ENCODE assay signal across 12 mouse cellular contexts in the genomic region with DNA sequence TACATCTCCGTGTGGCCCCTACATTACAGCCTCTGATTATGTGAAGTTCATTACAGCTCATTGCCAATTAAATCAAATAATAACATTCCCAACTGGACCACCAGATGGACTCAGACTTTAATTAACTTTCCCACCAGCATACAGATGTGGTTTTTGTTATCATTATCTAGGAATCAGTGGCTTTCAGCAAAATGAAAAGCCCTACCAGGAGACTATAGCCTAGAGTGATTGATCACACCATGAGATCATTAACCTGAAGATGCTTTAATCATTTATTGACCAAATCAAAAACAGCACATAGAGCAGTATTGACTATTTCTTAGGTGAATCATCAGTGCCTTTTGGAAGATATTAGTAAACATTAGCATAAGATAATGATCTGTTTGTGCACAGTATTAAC.
"Had no signal": no experiment of that assay in that cellular context is flagged by ENCODE, and none has a peak within 500 bp of the region (broad histone marks: within the 10 kb centered on the region; RNA-seq: fewer than 3 reads in every experiment).

No protein-coding gene starts in this region.

- H3K27ac ChIP-seq: limb, embryonic 15.5 days; liver, embryonic 14.5 days; neural tube, embryonic 13.5 days had no signal

- H3K36me3 ChIP-seq: limb, embryonic 15.5 days; neural tube, embryonic 13.5 days had no signal

- ATAC-seq: intestine, postnatal 0 days had no signal

- H3K9ac ChIP-seq: limb, embryonic 15.5 days; liver, embryonic 14.5 days; neural tube, embryonic 13.5 days had no signal

- H3K4me3 ChIP-seq: limb, embryonic 15.5 days; neural tube, embryonic 13.5 days had no signal

- H3K4me1 ChIP-seq: limb, embryonic 15.5 days; neural tube, embryonic 13.5 days had no signal

- H3K9me3 ChIP-seq: limb, embryonic 15.5 days; neural tube, embryonic 13.5 days had no signal

- H3K4me2 ChIP-seq: limb, embryonic 15.5 days; neural tube, embryonic 13.5 days had no signal

- H3K27me3 ChIP-seq: limb, embryonic 15.5 days; neural tube, embryonic 13.5 days had no signal

- DNase-seq: kidney, adult 8-10 months; kidney, postnatal 25 days; lung, adult 18-20 months; retina, postnatal 1 day; right cerebral cortex, postnatal 4 days; spleen, adult 18-20 months; thymus, adult 18-20 months; thymus, postnatal 14 days had no signal
